Mouse (Mus musculus): ENCODE data around the gene Arnt2. TPM values are rescaled to one million over a fixed set of nuclear protein-coding genes. Genes with fewer than 3 reads are reported as not detected.

Gene Arnt2
- total and polyA plus RNA-seq, 2 experiments from 2014 or later: 44.6 to 126 TPM

DNA sequence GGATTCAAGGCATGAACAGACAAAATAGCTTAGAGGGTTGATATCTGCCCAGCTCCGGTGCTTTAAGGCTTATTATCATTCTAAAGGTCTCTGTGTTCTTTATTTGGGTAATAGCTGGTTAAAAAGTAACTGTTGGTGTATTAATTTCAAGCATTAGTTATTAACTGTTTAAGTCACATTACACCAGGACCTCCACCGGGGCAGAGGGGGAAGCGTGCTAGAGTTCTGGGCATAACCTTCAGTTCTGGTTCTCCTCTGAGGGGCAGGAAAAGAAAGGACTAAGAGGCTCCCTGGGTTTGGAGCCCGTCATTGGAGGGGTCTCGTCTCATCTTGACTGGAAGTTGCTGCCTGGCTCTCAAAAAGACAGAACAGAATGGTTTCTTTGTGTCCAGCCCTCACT lies 138.5 kb downstream of the Arnt2 start:
- H3K4me2 ChIP-seq (ENCODE audit: low read depth, low read length): no peak overlapping the region
- no peaks in the 10 kb centered on the region for H3K4me1 ChIP-seq (ENCODE audit: insufficient read depth, low read length)
- H3K27me3 ChIP-seq (ENCODE audit: insufficient read depth, low read length): no peaks in the 10 kb centered on the region
- no peak overlapping the region for H3K4me3 ChIP-seq (ENCODE audit: low read length)
- no peak overlapping the region for H3K27ac ChIP-seq
- WGBS: 81% methylated on average over 5 of the region's 5 CpGs
- DNase-seq (ENCODE audit: low spot score) (no peak), ATAC-seq (no peak)
- H3K9me3 ChIP-seq (ENCODE audit: low read length): no peaks in the 10 kb centered on the region
- H3K9ac ChIP-seq (replicated peaks; ENCODE audit: low read length): no peak overlapping the region
- no peak for TF ChIP-seq CTCF (IDR thresholded peaks at IDR 0.05; ENCODE audit: low read depth)
- H3K36me3 ChIP-seq (ENCODE audit: insufficient read depth, low read length): peaks cover 45% of the 10 kb centered on the region

DNA sequence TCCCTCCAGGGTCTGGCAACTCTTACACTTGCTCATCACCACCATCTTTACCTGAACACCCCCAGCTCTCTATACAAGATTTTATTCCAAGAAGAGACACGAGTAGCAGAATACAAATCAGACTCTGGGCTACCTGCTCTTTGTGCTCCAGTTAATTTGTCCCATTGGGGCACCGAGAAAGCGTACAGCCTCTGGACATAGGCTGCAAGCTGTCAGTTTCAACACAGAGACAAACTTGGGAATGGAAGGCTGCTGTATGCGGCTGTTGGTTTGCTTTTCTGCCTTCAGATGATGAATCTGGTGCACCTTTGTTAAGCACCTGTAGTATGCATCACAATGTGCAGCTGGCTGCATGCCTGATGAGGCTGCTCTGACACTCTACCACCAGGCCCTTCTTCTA lies 146.5 kb downstream of the Arnt2 start:
- Histone ChIP-seq H3K9ac (replicated peaks; ENCODE audit: low read length) (no peak overlapping the region), H3K27ac (no peak overlapping the region), H3K27me3 (ENCODE audit: insufficient read depth, low read length) (no peaks in the 10 kb centered on the region), H3K36me3 (ENCODE audit: insufficient read depth, low read length) (peaks cover 61% of the 10 kb centered on the region), H3K9me3 (ENCODE audit: low read length) (no peaks in the 10 kb centered on the region), H3K4me2 (ENCODE audit: low read depth, low read length) (no peak overlapping the region), H3K4me1 (ENCODE audit: insufficient read depth, low read length) (no peaks in the 10 kb centered on the region), H3K4me3 (ENCODE audit: low read length) (no peak overlapping the region)
- ATAC-seq (no peak), DNase-seq (ENCODE audit: low spot score) (no peak)
- no peak for TF ChIP-seq CTCF (IDR thresholded peaks at IDR 0.05; ENCODE audit: low read depth)
- WGBS: 87% methylated on average over 4 of the region's 4 CpGs

DNA sequence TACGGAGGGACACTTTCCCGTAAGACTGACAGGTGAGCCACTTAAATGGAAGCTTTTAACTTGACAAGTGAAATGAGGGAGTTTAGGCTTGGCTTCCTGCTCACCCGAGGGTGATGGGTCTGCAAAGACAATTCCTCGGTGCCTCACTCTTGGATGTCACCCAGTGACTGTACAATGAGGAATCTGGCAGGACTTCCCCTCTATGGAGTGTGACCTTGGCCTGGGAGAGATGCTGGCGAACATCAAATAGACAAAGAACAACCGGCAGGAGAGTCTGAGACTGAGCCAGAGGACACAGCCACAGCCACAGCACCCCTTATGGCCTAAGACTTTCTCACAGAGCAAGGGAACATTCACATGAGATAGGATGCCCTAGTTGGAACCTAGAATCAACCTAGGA lies 148.6 kb downstream of the Arnt2 start:
- H3K4me1 ChIP-seq (ENCODE audit: insufficient read depth, low read length): no peaks in the 10 kb centered on the region
- ATAC-seq: no peak
- H3K27me3 ChIP-seq (ENCODE audit: insufficient read depth, low read length): no peaks in the 10 kb centered on the region
- no peak overlapping the region for H3K4me3 ChIP-seq (ENCODE audit: low read length)
- no peak overlapping the region for H3K27ac ChIP-seq
- no peak for TF ChIP-seq CTCF (IDR thresholded peaks at IDR 0.05; ENCODE audit: low read depth)
- H3K9me3 ChIP-seq (ENCODE audit: low read length): no peaks in the 10 kb centered on the region
- no peak overlapping the region for H3K4me2 ChIP-seq (ENCODE audit: low read depth, low read length)
- no peak for DNase-seq (ENCODE audit: low spot score)
- WGBS: 53% methylated on average over 6 of the region's 6 CpGs
- H3K36me3 ChIP-seq (ENCODE audit: insufficient read depth, low read length): peaks cover 45% of the 10 kb centered on the region
- no peak overlapping the region for H3K9ac ChIP-seq (replicated peaks; ENCODE audit: low read length)

DNA sequence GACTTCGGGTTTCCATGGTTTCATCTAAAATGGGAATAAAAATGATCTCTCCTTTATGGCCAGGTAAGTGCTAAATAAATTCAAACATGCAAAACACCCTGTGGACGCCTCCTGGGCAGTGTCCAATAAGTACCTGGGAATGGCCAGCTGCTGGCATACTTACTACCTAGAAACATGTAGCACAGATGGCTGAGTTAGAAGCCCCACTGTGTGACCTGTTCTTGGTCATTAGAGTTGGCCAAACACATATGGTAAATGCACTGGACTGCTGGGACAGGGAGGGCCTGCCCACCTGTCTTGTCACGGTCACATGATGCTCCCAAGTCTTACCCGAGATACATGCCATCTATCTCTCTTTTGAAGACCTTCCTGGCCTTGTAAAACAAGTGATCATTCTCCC lies 149.6 kb downstream of the Arnt2 start:
- WGBS: 89% methylated on average over 4 of the region's 4 CpGs
- ATAC-seq: no peak
- no peaks in the 10 kb centered on the region for H3K4me1 ChIP-seq (ENCODE audit: insufficient read depth, low read length)
- no peak overlapping the region for H3K9ac ChIP-seq (replicated peaks; ENCODE audit: low read length)
- no peaks in the 10 kb centered on the region for H3K27me3 ChIP-seq (ENCODE audit: insufficient read depth, low read length)
- H3K36me3 ChIP-seq (ENCODE audit: insufficient read depth, low read length): peaks cover 39% of the 10 kb centered on the region
- no peak for DNase-seq (ENCODE audit: low spot score)
- no peak overlapping the region for H3K4me3 ChIP-seq (ENCODE audit: low read length)
- H3K4me2 ChIP-seq (ENCODE audit: low read depth, low read length): no peak overlapping the region
- no peak for TF ChIP-seq CTCF (IDR thresholded peaks at IDR 0.05; ENCODE audit: low read depth)
- H3K9me3 ChIP-seq (ENCODE audit: low read length): no peaks in the 10 kb centered on the region
- no peak overlapping the region for H3K27ac ChIP-seq

DNA sequence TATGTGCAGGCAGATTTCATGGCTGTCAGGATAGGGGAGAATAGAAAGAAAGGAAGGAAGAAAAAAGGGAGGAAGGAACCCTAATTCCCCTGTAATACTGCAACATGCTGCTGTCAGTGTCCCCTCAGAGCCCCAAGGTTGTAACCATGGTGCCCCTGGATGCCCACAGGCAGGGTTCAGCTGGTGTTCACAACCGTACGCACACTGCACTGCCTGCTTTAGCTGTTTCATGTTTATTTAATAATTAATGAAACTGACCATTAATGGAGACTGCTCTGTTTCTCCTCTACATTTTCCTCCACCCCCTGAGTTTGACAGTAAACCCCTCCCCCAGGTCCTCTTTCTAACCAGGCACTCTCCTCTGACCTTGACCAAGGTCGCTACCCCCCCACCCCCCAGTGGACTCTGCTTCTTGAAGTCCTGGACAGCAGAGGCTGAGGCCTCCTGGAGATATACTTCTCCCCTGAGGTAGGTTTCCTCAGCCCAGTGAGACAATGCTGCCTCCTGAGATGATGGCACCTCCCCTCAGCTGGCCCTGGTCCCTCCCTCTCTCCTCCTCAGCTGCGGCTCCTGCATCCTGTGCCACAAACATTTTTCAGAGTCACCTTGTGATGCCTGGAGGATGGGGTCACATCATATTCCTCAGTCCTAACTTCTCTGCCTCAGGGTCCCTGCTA lies 150.5 kb downstream of the Arnt2 start:
- DNase-seq (ENCODE audit: low spot score) (no peak), ATAC-seq (no peak)

DNA sequence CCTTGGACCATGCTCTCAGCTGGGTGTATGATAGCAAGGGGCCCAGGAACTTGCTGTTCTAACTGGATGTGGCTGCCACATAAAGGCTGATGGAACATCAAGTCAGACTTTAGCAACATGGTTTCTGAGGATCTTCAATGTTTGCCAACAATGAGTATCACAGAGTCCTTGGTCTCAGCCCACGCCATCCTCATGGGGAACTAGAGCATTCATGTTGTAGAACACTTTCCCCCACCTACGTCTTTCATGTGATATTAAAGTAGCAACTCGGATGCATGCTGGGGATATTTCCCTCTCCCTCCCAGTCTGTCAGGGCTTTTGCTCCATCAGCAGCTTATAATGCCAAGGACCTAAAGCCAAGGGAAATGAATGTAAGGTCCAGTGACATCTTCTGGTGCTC lies 153.3 kb downstream of the Arnt2 start:
- Histone ChIP-seq H3K27me3 (ENCODE audit: insufficient read depth, low read length) (no peaks in the 10 kb centered on the region), H3K36me3 (ENCODE audit: insufficient read depth, low read length) (peaks cover 24% of the 10 kb centered on the region; the same call in 1 of the 2 replicates), H3K4me3 (ENCODE audit: low read length) (no peak overlapping the region), H3K9ac (replicated peaks; ENCODE audit: low read length) (no peak overlapping the region), H3K27ac (no peak overlapping the region), H3K4me2 (ENCODE audit: low read depth, low read length) (no peak overlapping the region), H3K4me1 (ENCODE audit: insufficient read depth, low read length) (no peaks in the 10 kb centered on the region), H3K9me3 (ENCODE audit: low read length) (no peaks in the 10 kb centered on the region)
- WGBS: 88% methylated on average over 3 of the region's 3 CpGs
- ATAC-seq (no peak), DNase-seq (ENCODE audit: low spot score) (no peak)
- TF ChIP-seq CTCF (IDR thresholded peaks at IDR 0.05; ENCODE audit: low read depth): no peak

More for the DNA sequence above, 150.5 kb downstream of the Arnt2 start:
- Histone ChIP-seq H3K4me1 (ENCODE audit: insufficient read depth, low read length) (no peaks in the 10 kb centered on the region), H3K9me3 (ENCODE audit: low read length) (no peaks in the 10 kb centered on the region), H3K27ac (no peak overlapping the region), H3K27me3 (ENCODE audit: insufficient read depth, low read length) (no peaks in the 10 kb centered on the region), H3K9ac (replicated peaks; ENCODE audit: low read length) (no peak overlapping the region), H3K36me3 (ENCODE audit: insufficient read depth, low read length) (peaks cover 38% of the 10 kb centered on the region; the same call in 1 of the 2 replicates), H3K4me3 (ENCODE audit: low read length) (no peak overlapping the region), H3K4me2 (ENCODE audit: low read depth, low read length) (no peak overlapping the region)
- WGBS: 85% methylated on average over 4 of the region's 4 CpGs
- TF ChIP-seq CTCF (IDR thresholded peaks at IDR 0.05; ENCODE audit: low read depth): no peak

DNA sequence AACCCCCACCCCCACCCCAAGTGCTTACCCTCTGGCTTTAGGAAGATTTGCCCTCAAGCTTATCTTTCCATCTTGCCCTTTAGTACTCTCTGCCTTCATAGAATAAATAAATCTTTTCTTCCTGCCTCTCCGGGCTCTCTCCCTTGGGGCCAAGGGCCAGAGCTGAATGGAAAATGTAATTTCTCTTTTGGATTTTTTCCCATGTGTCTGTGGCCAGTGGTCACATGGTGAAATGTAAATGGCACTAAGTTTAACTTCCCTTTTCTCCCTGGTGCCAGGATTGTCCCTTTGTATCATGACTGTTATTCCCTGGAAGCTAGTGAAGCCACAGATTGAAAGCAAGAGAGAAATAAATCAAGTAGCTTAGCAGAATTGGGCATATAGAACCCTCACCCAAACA lies 153.7 kb downstream of the Arnt2 start:
- TF ChIP-seq CTCF (IDR thresholded peaks at IDR 0.05; ENCODE audit: low read depth): no peak
- Histone ChIP-seq H3K4me3 (ENCODE audit: low read length) (no peak overlapping the region), H3K27ac (no peak overlapping the region), H3K9me3 (ENCODE audit: low read length) (no peaks in the 10 kb centered on the region), H3K9ac (replicated peaks; ENCODE audit: low read length) (no peak overlapping the region), H3K4me1 (ENCODE audit: insufficient read depth, low read length) (no peaks in the 10 kb centered on the region), H3K36me3 (ENCODE audit: insufficient read depth, low read length) (peaks cover 27% of the 10 kb centered on the region; the same call in 1 of the 2 replicates), H3K4me2 (ENCODE audit: low read depth, low read length) (no peak overlapping the region), H3K27me3 (ENCODE audit: insufficient read depth, low read length) (no peaks in the 10 kb centered on the region)
- WGBS: 56% methylated on average over 1 of the region's 1 CpGs
- ATAC-seq: no peak
- no peak for DNase-seq (ENCODE audit: low spot score)

Measured in hindbrain, postnatal 0 days (tissue).